Mouse (Mus musculus) duodenum, adult 2 months (tissue): Measurements from ENCODE around the gene Ccm2l. TPM values are rescaled to one million over a fixed set of nuclear protein-coding genes. Genes with fewer than 3 reads are reported as not detected.

Source experiments
- polyA plus RNA-seq: library from polyadenylated mRNA; depleted of rRNA; stranded (reverse); fragments of >200 nt; gene quantifications from 2 replicates; pipeline ENCODE4 v1.2.3, GENCODE M21; 2012; ENCODE audit warnings: low replicate concordance; rRNA removed

Ccm2l gene
- polyA plus RNA-seq, result 7.3 and 7.4 TPM in 2 replicates

GRCm38 (mm10) chr2:153065747-153066508 is at the start of gene Ccm2l:
Ccm2l (plus strand) TSS chr2:153065955.

GRCm38 (mm10) chr2:153031126-153032082 is 34.4 kb upstream of the Ccm2l start, which contains the start of gene Xkr7:
Xkr7 (plus strand) TSS chr2:153031852.

GRCm38 (mm10) chr2:153108313-153109264 is 42.8 kb downstream of the Ccm2l start, which contains the start of gene Hck:
Hck (plus strand) TSS chr2:153108468.

Other genes with a start within 250 kb of the Ccm2l start
- 28.4 and 66.4 TPM in 2 replicates for gene Bcl2l1, start 234.2 kb upstream of the Ccm2l start, polyA plus RNA-seq
- gene Tpx2, start 218.0 kb upstream of the Ccm2l start, polyA plus RNA-seq, result 0.34 and 0.41 TPM in 2 replicates
- gene Mylk2, start 154.6 kb upstream of the Ccm2l start, polyA plus RNA-seq, result 0.04 TPM in 1 of 2 replicates, not detected in the other
- gene Foxs1, start 132.7 kb upstream of the Ccm2l start, polyA plus RNA-seq, result 2.4 and 3.3 TPM in 2 replicates
- gene Dusp15, start 114.3 kb upstream of the Ccm2l start, polyA plus RNA-seq, result 0.02 and 0.04 TPM in 2 replicates
- gene Ttll9, start 103.5 kb upstream of the Ccm2l start, polyA plus RNA-seq, result not detected in 2 replicates
- gene Pdrg1, start 50.5 kb upstream of the Ccm2l start, polyA plus RNA-seq, result 12.2 and 13.6 TPM in 2 replicates
- 0.09 and 0.12 TPM in 2 replicates for gene Xkr7, start 34.1 kb upstream of the Ccm2l start, polyA plus RNA-seq
- 15.7 and 19.1 TPM in 2 replicates for gene Hck, start 42.5 kb downstream of the Ccm2l start, polyA plus RNA-seq
- gene Tm9sf4, start 95.3 kb downstream of the Ccm2l start, polyA plus RNA-seq, result 22.9 and 34.5 TPM in 2 replicates
- 1.4 and 1.7 TPM in 2 replicates for gene Tspyl3, start 159.5 kb downstream of the Ccm2l start, polyA plus RNA-seq
- 8.1 and 12.2 TPM in 2 replicates for gene Plagl2, start 175.5 kb downstream of the Ccm2l start, polyA plus RNA-seq
- 13.4 and 16.6 TPM in 2 replicates for gene Pofut1, start 175.6 kb downstream of the Ccm2l start, polyA plus RNA-seq
- gene Kif3b, start 225.5 kb downstream of the Ccm2l start, polyA plus RNA-seq, result 2.1 and 2.4 TPM in 2 replicates